Mouse (Mus musculus): Measurements from ENCODE around the gene Als2. TPM values are rescaled to one million over a fixed set of nuclear protein-coding genes. Genes with fewer than 3 reads are reported as not detected.

Als2 gene
- polyA plus RNA-seq, 1 experiment from 2014 or later: 8.3 TPM

GRCm38 (mm10) chr1:59159136-59159535 is 77.9 kb downstream of the Als2 start:
- H3K9ac ChIP-seq (replicated peaks; ENCODE audit: low read depth, low read length): no peak overlapping the region
- no peak overlapping the region for H3K27ac ChIP-seq (ENCODE audit: low read length)
- H3K9me3 ChIP-seq (ENCODE audit: control insufficient read depth, low read depth, low read length): no peaks in the 10 kb centered on the region
- no peaks in the 10 kb centered on the region for H3K27me3 ChIP-seq (ENCODE audit: control insufficient read depth, insufficient read depth, low read length)
- 78% methylated on average over 3 of the region's 3 CpGs for WGBS
- ATAC-seq (ENCODE audit: insufficient number of reproducible peaks, insufficient read depth, low FRiP score, low read depth): no peak
- no peak overlapping the region for H3K4me2 ChIP-seq (replicated peaks; ENCODE audit: low read depth, low read length)
- H3K36me3 ChIP-seq (ENCODE audit: control insufficient read depth, insufficient read depth, low read length): peaks cover 5% of the 10 kb centered on the region
- no peaks in the 10 kb centered on the region for H3K4me1 ChIP-seq (ENCODE audit: control insufficient read depth, insufficient read depth, low read length)
- no peak overlapping the region for H3K4me3 ChIP-seq (ENCODE audit: low read depth, low read length)

- Histone ChIP-seq H3K4me3 (ENCODE audit: low read depth, low read length) (no peak overlapping the region), H3K27ac (ENCODE audit: low read length) (no peak overlapping the region), H3K27me3 (ENCODE audit: control insufficient read depth, insufficient read depth, low read length) (no peaks in the 10 kb centered on the region), H3K9me3 (ENCODE audit: control insufficient read depth, low read depth, low read length) (no peaks in the 10 kb centered on the region), H3K4me1 (ENCODE audit: control insufficient read depth, insufficient read depth, low read length) (no peaks in the 10 kb centered on the region), H3K36me3 (ENCODE audit: control insufficient read depth, insufficient read depth, low read length) (peaks cover 5% of the 10 kb centered on the region), H3K4me2 (replicated peaks; ENCODE audit: low read depth, low read length) (no peak overlapping the region), H3K9ac (replicated peaks; ENCODE audit: low read depth, low read length) (no peak overlapping the region)
- no peak for ATAC-seq (ENCODE audit: insufficient number of reproducible peaks, insufficient read depth, low FRiP score, low read depth)
- WGBS: 79% methylated on average over 7 of the region's 7 CpGs
Measured at GRCm38 (mm10) chr1:59158498-59158897, 78.5 kb downstream of the Als2 start.

- Histone ChIP-seq H3K9me3 (ENCODE audit: control insufficient read depth, low read depth, low read length) (no peaks in the 10 kb centered on the region), H3K4me3 (ENCODE audit: low read depth, low read length) (no peak overlapping the region), H3K27me3 (ENCODE audit: control insufficient read depth, insufficient read depth, low read length) (no peaks in the 10 kb centered on the region), H3K4me1 (ENCODE audit: control insufficient read depth, insufficient read depth, low read length) (no peaks in the 10 kb centered on the region), H3K9ac (replicated peaks; ENCODE audit: low read depth, low read length) (no peak overlapping the region), H3K4me2 (replicated peaks; ENCODE audit: low read depth, low read length) (no peak overlapping the region), H3K36me3 (ENCODE audit: control insufficient read depth, insufficient read depth, low read length) (peaks cover 1% of the 10 kb centered on the region), H3K27ac (ENCODE audit: low read length) (no peak overlapping the region)
- no peak for ATAC-seq (ENCODE audit: insufficient number of reproducible peaks, insufficient read depth, low FRiP score, low read depth)
- WGBS: 81% methylated on average over 4 of the region's 4 CpGs
Measured at GRCm38 (mm10) chr1:59157846-59158245, 79.2 kb downstream of the Als2 start.

GRCm38 (mm10) chr1:59152346-59152745 is 84.7 kb downstream of the Als2 start:
- WGBS: 69% methylated on average over 4 of the region's 4 CpGs
- Histone ChIP-seq H3K4me1 (ENCODE audit: control insufficient read depth, insufficient read depth, low read length) (no peaks in the 10 kb centered on the region), H3K27me3 (ENCODE audit: control insufficient read depth, insufficient read depth, low read length) (no peaks in the 10 kb centered on the region), H3K9ac (replicated peaks; ENCODE audit: low read depth, low read length) (no peak overlapping the region), H3K36me3 (ENCODE audit: control insufficient read depth, insufficient read depth, low read length) (no peaks in the 10 kb centered on the region), H3K9me3 (ENCODE audit: control insufficient read depth, low read depth, low read length) (no peaks in the 10 kb centered on the region), H3K27ac (ENCODE audit: low read length) (no peak overlapping the region), H3K4me2 (replicated peaks; ENCODE audit: low read depth, low read length) (no peak overlapping the region), H3K4me3 (ENCODE audit: low read depth, low read length) (no peak overlapping the region)
- ATAC-seq (ENCODE audit: insufficient number of reproducible peaks, insufficient read depth, low FRiP score, low read depth): no peak

- H3K9me3 ChIP-seq (ENCODE audit: control insufficient read depth, low read depth, low read length): no peaks in the 10 kb centered on the region
- no peak overlapping the region for H3K4me2 ChIP-seq (replicated peaks; ENCODE audit: low read depth, low read length)
- WGBS: 80% methylated on average over 5 of the region's 5 CpGs
- no peaks in the 10 kb centered on the region for H3K27me3 ChIP-seq (ENCODE audit: control insufficient read depth, insufficient read depth, low read length)
- H3K4me3 ChIP-seq (ENCODE audit: low read depth, low read length): no peak overlapping the region
- H3K27ac ChIP-seq (ENCODE audit: low read length): no peak overlapping the region
- H3K9ac ChIP-seq (replicated peaks; ENCODE audit: low read depth, low read length): no peak overlapping the region
- H3K4me1 ChIP-seq (ENCODE audit: control insufficient read depth, insufficient read depth, low read length): no peaks in the 10 kb centered on the region
- ATAC-seq (ENCODE audit: insufficient number of reproducible peaks, insufficient read depth, low FRiP score, low read depth): no peak
- H3K36me3 ChIP-seq (ENCODE audit: control insufficient read depth, insufficient read depth, low read length): no peaks in the 10 kb centered on the region
Measured at GRCm38 (mm10) chr1:59150542-59150941, 86.5 kb downstream of the Als2 start.

- Histone ChIP-seq H3K4me1 (ENCODE audit: control insufficient read depth, insufficient read depth, low read length) (no peaks in the 10 kb centered on the region), H3K9me3 (ENCODE audit: control insufficient read depth, low read depth, low read length) (no peaks in the 10 kb centered on the region), H3K4me2 (replicated peaks; ENCODE audit: low read depth, low read length) (no peak overlapping the region), H3K4me3 (ENCODE audit: low read depth, low read length) (no peak overlapping the region), H3K36me3 (ENCODE audit: control insufficient read depth, insufficient read depth, low read length) (no peaks in the 10 kb centered on the region), H3K27me3 (ENCODE audit: control insufficient read depth, insufficient read depth, low read length) (no peaks in the 10 kb centered on the region), H3K27ac (ENCODE audit: low read length) (no peak overlapping the region), H3K9ac (replicated peaks; ENCODE audit: low read depth, low read length) (no peak overlapping the region)
- ATAC-seq (ENCODE audit: insufficient number of reproducible peaks, insufficient read depth, low FRiP score, low read depth): no peak
- 74% methylated on average over 10 of the region's 10 CpGs for WGBS
Measured at GRCm38 (mm10) chr1:59144543-59144942, 92.5 kb downstream of the Als2 start.

GRCm38 (mm10) chr1:59142809-59143208 is 94.2 kb downstream of the Als2 start:
- ATAC-seq (ENCODE audit: insufficient number of reproducible peaks, insufficient read depth, low FRiP score, low read depth): no peak
- Histone ChIP-seq H3K4me1 (ENCODE audit: control insufficient read depth, insufficient read depth, low read length) (no peaks in the 10 kb centered on the region), H3K36me3 (ENCODE audit: control insufficient read depth, insufficient read depth, low read length) (no peaks in the 10 kb centered on the region), H3K27ac (ENCODE audit: low read length) (no peak overlapping the region), H3K27me3 (ENCODE audit: control insufficient read depth, insufficient read depth, low read length) (no peaks in the 10 kb centered on the region), H3K4me3 (ENCODE audit: low read depth, low read length) (no peak overlapping the region), H3K4me2 (replicated peaks; ENCODE audit: low read depth, low read length) (no peak overlapping the region), H3K9ac (replicated peaks; ENCODE audit: low read depth, low read length) (no peak overlapping the region), H3K9me3 (ENCODE audit: control insufficient read depth, low read depth, low read length) (no peaks in the 10 kb centered on the region)

- Histone ChIP-seq H3K36me3 (ENCODE audit: control insufficient read depth, insufficient read depth, low read length) (no peaks in the 10 kb centered on the region), H3K9me3 (ENCODE audit: control insufficient read depth, low read depth, low read length) (no peaks in the 10 kb centered on the region), H3K4me1 (ENCODE audit: control insufficient read depth, insufficient read depth, low read length) (no peaks in the 10 kb centered on the region), H3K4me3 (ENCODE audit: low read depth, low read length) (no peak overlapping the region), H3K27ac (ENCODE audit: low read length) (no peak overlapping the region), H3K27me3 (ENCODE audit: control insufficient read depth, insufficient read depth, low read length) (no peaks in the 10 kb centered on the region), H3K9ac (replicated peaks; ENCODE audit: low read depth, low read length) (no peak overlapping the region), H3K4me2 (replicated peaks; ENCODE audit: low read depth, low read length) (no peak overlapping the region)
- 53% methylated on average over 5 of the region's 5 CpGs for WGBS
- no peak for ATAC-seq (ENCODE audit: insufficient number of reproducible peaks, insufficient read depth, low FRiP score, low read depth)
Measured at GRCm38 (mm10) chr1:59134419-59134818, 102.6 kb downstream of the Als2 start.

- Histone ChIP-seq H3K9me3 (ENCODE audit: control insufficient read depth, low read depth, low read length) (no peaks in the 10 kb centered on the region), H3K4me2 (replicated peaks; ENCODE audit: low read depth, low read length) (no peak overlapping the region), H3K9ac (replicated peaks; ENCODE audit: low read depth, low read length) (no peak overlapping the region), H3K4me3 (ENCODE audit: low read depth, low read length) (no peak overlapping the region), H3K36me3 (ENCODE audit: control insufficient read depth, insufficient read depth, low read length) (no peaks in the 10 kb centered on the region), H3K27me3 (ENCODE audit: control insufficient read depth, insufficient read depth, low read length) (no peaks in the 10 kb centered on the region), H3K27ac (ENCODE audit: low read length) (no peak overlapping the region), H3K4me1 (ENCODE audit: control insufficient read depth, insufficient read depth, low read length) (no peaks in the 10 kb centered on the region)
- WGBS: 55% methylated on average over 7 of the region's 7 CpGs
- ATAC-seq (ENCODE audit: insufficient number of reproducible peaks, insufficient read depth, low FRiP score, low read depth): no peak
Measured at GRCm38 (mm10) chr1:59128879-59129278, 108.2 kb downstream of the Als2 start.
